Mouse (Mus musculus) CH12.LX (cell line): ENCODE results near the gene Pth1r. TPM values are rescaled to one million over a fixed set of nuclear protein-coding genes. Genes with fewer than 3 reads are reported as not detected.

Source experiments
- DNase-seq: peaks from one replicate; pipeline ENCODE4 v3.0.0-alpha.2; 2013; ENCODE audit errors: extremely low read depth
- H3K27ac ChIP-seq: 2 replicates; pipeline ENCODE4 v1.5.1; 2012; ENCODE audit warnings: low read depth, mild to moderate bottlenecking, control low read depth, moderate library complexity; ENCODE audit not compliant: insufficient read depth
- H3K27me3 ChIP-seq: replicated peaks from 2 replicates; pipeline ENCODE3; 2012; ENCODE audit warnings: inconsistent platforms
- H3K36me3 ChIP-seq, 2 experiments: replicated peaks in 1 of 2; 2 replicates each; pipeline versions ENCODE3 to v1.6.1; 2012; ENCODE audit warnings: inconsistent platforms in 1 of 2, low read length in 1 of 2, mild to moderate bottlenecking in 1 of 2, mixed read lengths in 1 of 2, moderate library complexity in 1 of 2; ENCODE audit not compliant: control insufficient read depth in 1 of 2, insufficient read depth in 1 of 2
- H3K4me1 ChIP-seq, 2 experiments: 2 replicates each; pipeline ENCODE4 v1.6.1; 2012; ENCODE audit warnings: inconsistent platforms in 1 of 2, moderate library complexity in 1 of 2; ENCODE audit not compliant: insufficient read depth in 2 of 2, control insufficient read depth in 1 of 2
- H3K4me2 ChIP-seq: 2 replicates; pipeline ENCODE4 v1.6.1; 2012; ENCODE audit warnings: low read depth, mild to moderate bottlenecking, control low read depth; ENCODE audit not compliant: poor library complexity, insufficient read depth, severe bottlenecking
- H3K4me3 ChIP-seq, 3 experiments: fragments of 150-350 bp in 1 of 3; sonication (generic) in 1 of 3; replicated peaks in 1 of 3; 2 replicates each; pipeline versions ENCODE3 to v1.5.1; 2011 to 2012; ENCODE audit warnings: low read depth in 2 of 3, low read length in 2 of 3, mild to moderate bottlenecking in 2 of 3, moderate library complexity in 2 of 3, control low read depth in 1 of 3, improper control_type of control experiment in 1 of 3, inconsistent platforms in 1 of 3, mixed read lengths in 1 of 3; ENCODE audit not compliant: poor library complexity in 1 of 3
- H3K79me2 ChIP-seq: replicated peaks from 2 replicates; pipeline ENCODE4 v1.6.1; 2012; ENCODE audit warnings: mild to moderate bottlenecking, moderate library complexity; ENCODE audit not compliant: control insufficient read depth, poor library complexity, insufficient read depth, severe bottlenecking; ENCODE audit errors: extremely low read depth
- H3K9ac ChIP-seq: 2 replicates; pipeline ENCODE4 v1.6.1; 2012; ENCODE audit warnings: low read depth, mild to moderate bottlenecking, control low read depth, moderate library complexity; ENCODE audit not compliant: insufficient read depth
- H3K9me3 ChIP-seq: replicated peaks from 2 replicates; pipeline ENCODE3; 2012; ENCODE audit warnings: low read length, inconsistent platforms, mixed read lengths
- BHLHE40 ChIP-seq: IDR thresholded peaks from 2 replicates; pipeline ENCODE4 v1.6.1; 2011; ENCODE audit warnings: mild to moderate bottlenecking, low read depth, low read length, improper control_type of control experiment
- CHD2 ChIP-seq: IDR thresholded peaks from 2 replicates; pipeline ENCODE4 v1.6.1; 2011; ENCODE audit warnings: low read length, improper control_type of control experiment
- CTCF ChIP-seq, 2 experiments: IDR thresholded peaks in 1 of 2; conservative IDR thresholded peaks in 1 of 2; 2 replicates each; pipeline ENCODE4 v1.5.1; 2011 to 2012; ENCODE audit warnings: low read depth in 2 of 2, low read length in 2 of 2, improper control_type of control experiment in 1 of 2, inconsistent platforms in 1 of 2, mild to moderate bottlenecking in 1 of 2, moderate library complexity in 1 of 2
- E2F4 ChIP-seq: IDR thresholded peaks from 2 replicates; pipeline ENCODE4 v1.6.1; 2011; ENCODE audit warnings: low read depth, low read length, improper control_type of control experiment; ENCODE audit not compliant: insufficient replicate concordance
- ELF1 ChIP-seq: IDR thresholded peaks from 2 replicates; pipeline ENCODE4 v1.6.1; 2014; ENCODE audit warnings: low read depth, mild to moderate bottlenecking, inconsistent platforms, low read length, improper control_type of control experiment
- EP300 ChIP-seq: IDR thresholded peaks from 2 replicates; pipeline ENCODE4 v1.6.1; 2011; ENCODE audit warnings: low read length, improper control_type of control experiment
- GABPA ChIP-seq: IDR thresholded peaks from 2 replicates; pipeline ENCODE4 v1.6.1; 2012; ENCODE audit warnings: low read depth, low read length, improper control_type of control experiment, inconsistent platforms; ENCODE audit not compliant: insufficient replicate concordance
- HCFC1 ChIP-seq: IDR thresholded peaks from 2 replicates; pipeline ENCODE4 v1.6.1; 2012; ENCODE audit warnings: low read depth, mild to moderate bottlenecking, inconsistent platforms, low read length, improper control_type of control experiment
- IRF4 ChIP-seq: IDR thresholded peaks from 2 replicates; pipeline ENCODE4 v1.6.1; 2014; ENCODE audit warnings: low read depth, mild to moderate bottlenecking, inconsistent platforms, low read length, improper control_type of control experiment
- JUN ChIP-seq: IDR thresholded peaks from 2 replicates; pipeline ENCODE4 v1.6.1; 2011; ENCODE audit warnings: low read depth, mild to moderate bottlenecking, low read length, improper control_type of control experiment, moderate library complexity; ENCODE audit not compliant: insufficient read depth
- JUND ChIP-seq: conservative IDR thresholded peaks from 2 replicates; pipeline ENCODE4 v1.6.1; 2011; ENCODE audit warnings: low read depth, low read length, improper control_type of control experiment
- KAT2A ChIP-seq: IDR thresholded peaks from 2 replicates; pipeline ENCODE4 v1.6.1; 2012; ENCODE audit warnings: low read length, improper control_type of control experiment, inconsistent platforms; ENCODE audit not compliant: insufficient replicate concordance
- MAFK ChIP-seq: IDR thresholded peaks from 2 replicates; pipeline ENCODE4 v1.6.1; 2011; ENCODE audit warnings: low read length, improper control_type of control experiment; ENCODE audit not compliant: insufficient replicate concordance
- MAX ChIP-seq: IDR thresholded peaks from 2 replicates; pipeline ENCODE4 v1.6.1; 2011; ENCODE audit warnings: low read length, improper control_type of control experiment
- MAZ ChIP-seq: IDR thresholded peaks from 2 replicates; pipeline ENCODE4 v1.6.1; 2012; ENCODE audit warnings: low read depth, mild to moderate bottlenecking, inconsistent platforms, low read length, improper control_type of control experiment, moderate library complexity
- NELFE ChIP-seq: IDR thresholded peaks from 2 replicates; pipeline ENCODE4 v1.6.1; 2011; ENCODE audit warnings: low read depth, low read length, improper control_type of control experiment
- PAX5 ChIP-seq: IDR thresholded peaks from 2 replicates; pipeline ENCODE4 v1.6.1; 2012; ENCODE audit warnings: low read length, inconsistent platforms, mixed read lengths
- POLR2A ChIP-seq: IDR thresholded peaks from 2 replicates; pipeline ENCODE4 v1.6.1; 2011; ENCODE audit warnings: low read depth, mild to moderate bottlenecking, improper control_type of control experiment, low read length
- POLR2AphosphoS2 ChIP-seq: IDR thresholded peaks from 2 replicates; pipeline ENCODE4 v1.6.1; 2011; ENCODE audit warnings: low read depth, low read length, improper control_type of control experiment
- RAD21 ChIP-seq: IDR thresholded peaks from 2 replicates; pipeline ENCODE4 v1.6.1; 2011; ENCODE audit warnings: low read depth, mild to moderate bottlenecking, low read length, improper control_type of control experiment, moderate library complexity
- RCOR1 ChIP-seq: conservative IDR thresholded peaks from 2 replicates; pipeline ENCODE4 v1.6.1; 2012; ENCODE audit warnings: low read depth, mild to moderate bottlenecking, inconsistent platforms, low read length, improper control_type of control experiment
- SMC3 ChIP-seq: IDR thresholded peaks from 2 replicates; pipeline ENCODE4 v1.6.1; 2011; ENCODE audit warnings: low read depth, low read length, improper control_type of control experiment
- TCF12 ChIP-seq: IDR thresholded peaks from 2 replicates; pipeline ENCODE4 v1.6.1; 2014; ENCODE audit warnings: low read depth, mild to moderate bottlenecking, inconsistent platforms, low read length, improper control_type of control experiment
- USF1 ChIP-seq: IDR thresholded peaks from 2 replicates; pipeline ENCODE4 v1.6.1; 2014; ENCODE audit warnings: low read depth, mild to moderate bottlenecking, inconsistent platforms, low read length, improper control_type of control experiment
- USF2 ChIP-seq: conservative IDR thresholded peaks from 2 replicates; pipeline ENCODE4 v1.6.1; 2011; ENCODE audit warnings: low read depth, low read length, improper control_type of control experiment
- ZC3H11A ChIP-seq: IDR thresholded peaks from 2 replicates; pipeline ENCODE4 v1.6.1; 2012; ENCODE audit warnings: low read depth, mild to moderate bottlenecking, inconsistent platforms, low read length, improper control_type of control experiment
- ZMIZ1 ChIP-seq: IDR thresholded peaks from 2 replicates; pipeline ENCODE4 v1.6.1; 2012; ENCODE audit warnings: low read depth, mild to moderate bottlenecking, inconsistent platforms, low read length, improper control_type of control experiment
- ZNF384 ChIP-seq: IDR thresholded peaks from 2 replicates; pipeline ENCODE4 v1.6.1; 2012; ENCODE audit warnings: low read depth, low read length, improper control_type of control experiment, inconsistent platforms
- dilution Hi-C: fragments of 300-500 bp; cut with MboI; formaldehyde crosslinking; loops from 2 replicates; pipeline ENCODE4 v1.14.3; 2020; ENCODE audit warnings: low sequenced_read_pairs; ENCODE audit not compliant: extremely low pct_unique_long_range_greater_than_20kb, extremely low pct_ligation_motif_present
- in situ Hi-C: fragments of 300-500 bp; cut with MboI; formaldehyde crosslinking; loops from 3 replicates; pipeline ENCODE4 v1.14.3; 2019; ENCODE audit warnings: low sequenced_read_pairs, low pct_ligation_motif_present, low pct_unique_long_range_greater_than_20kb, mixed read lengths
- polyA plus RNA-seq: library from polyadenylated mRNA; unstranded; fragments of >175 nt; gene quantifications from 2 replicates; pipeline ENCODE4 v1.2.1, GENCODE M21; 2012; ENCODE audit warnings: low read depth; ENCODE audit not compliant: insufficient read length
- total RNA-seq, 2 experiments: library from RNA; depleted of rRNA; stranded (reverse); fragments of 300-350 nt in 1 of 2; fragments of >200 nt in 1 of 2; gene quantifications; 2 replicates each; pipeline ENCODE4 v1.2.3; 2012 to 2014

Pth1r gene
- total and polyA plus RNA-seq, 3 experiments = 0.10 to 0.76 TPM; not detected in 1

- no peak overlapping the region for H3K4me2 ChIP-seq
- H3K9ac ChIP-seq = no peak overlapping the region
- no peaks in the 10 kb centered on the region for H3K9me3 ChIP-seq
- dilution Hi-C loops = no loop called here
- peaks cover 14 to 71% of the 10 kb centered on the region in 2 experiments for H3K36me3 ChIP-seq
- TF ChIP-seq NELFE (no peak), PAX5 (no peak), E2F4 (no peak), EP300 (no peak), ZNF384 (no peak), MAX (no peak), RAD21 (no peak), RCOR1 (no peak), USF2 (no peak), KAT2A (no peak), CHD2 (no peak), MAZ (no peak), BHLHE40 (no peak), ZC3H11A (no peak), ELF1 (no peak), TCF12 (no peak), POLR2A (no peak), IRF4 (no peak), GABPA (no peak), USF1 (no peak)
- TF ChIP-seq, all 38 proteins: peak for 0
- Histone ChIP-seq H3K27ac (no peak overlapping the region), H3K4me1 (peaks cover 6 to 22% of the 10 kb centered on the region in 2 experiments), H3K4me3 (no peak overlapping the region), H3K79me2 (no peaks in the 10 kb centered on the region), H3K27me3 (no peaks in the 10 kb centered on the region)
- no peak for DNase-seq
- in situ Hi-C loops = no loop called here
These were observed 44.1 kb downstream of the Pth1r start for GRCm38 (mm10) chr9:110702848-110703247.

GRCm38 (mm10) chr9:110701114-110702032 lies 45.6 kb downstream of the Pth1r start:
- H3K9me3 ChIP-seq = no peaks in the 10 kb centered on the region
- dilution Hi-C loops (no loop called here), in situ Hi-C loops (no loop called here)
- H3K4me2 ChIP-seq = no peak overlapping the region
- H3K36me3 ChIP-seq = peaks cover 14 to 78% of the 10 kb centered on the region in 2 experiments
- no peak overlapping the region for H3K4me3 ChIP-seq
- H3K4me1 ChIP-seq = peaks cover 0 to 9% of the 10 kb centered on the region in 2 experiments; a peak in 2 of 4 replicates
- no peak for TF ChIP-seq KAT2A
- TF ChIP-seq ZMIZ1 = no peak
- TF ChIP-seq POLR2A = no peak
- no peak for TF ChIP-seq TCF12
- TF ChIP-seq BHLHE40 = no peak
- no peak for TF ChIP-seq SMC3
- no peak for TF ChIP-seq ZNF384
- no peak for TF ChIP-seq PAX5
- no peak for TF ChIP-seq NELFE
- no peak for TF ChIP-seq HCFC1
- TF ChIP-seq MAFK = no peak
- TF ChIP-seq CHD2 = no peak
- no peak for TF ChIP-seq E2F4
- TF ChIP-seq JUND = no peak
- TF ChIP-seq POLR2AphosphoS2 = no peak
- no peak for TF ChIP-seq IRF4
- TF ChIP-seq CTCF (conservative IDR thresholded peaks at IDR 0.05 in 1 of 2, IDR thresholded peaks at IDR 0.05 in 1 of 2; ENCODE audit: low read depth in 2 of 2, low read length in 2 of 2) = no peak
- TF ChIP-seq JUN = no peak
- no peak overlapping the region for H3K27ac ChIP-seq
- no peak overlapping the region for H3K9ac ChIP-seq
- H3K27me3 ChIP-seq = no peaks in the 10 kb centered on the region
- DNase-seq = no peak
- H3K79me2 ChIP-seq = no peaks in the 10 kb centered on the region
